29 mouse cellular contexts compared by ENCODE assay signal in the genomic region with DNA sequence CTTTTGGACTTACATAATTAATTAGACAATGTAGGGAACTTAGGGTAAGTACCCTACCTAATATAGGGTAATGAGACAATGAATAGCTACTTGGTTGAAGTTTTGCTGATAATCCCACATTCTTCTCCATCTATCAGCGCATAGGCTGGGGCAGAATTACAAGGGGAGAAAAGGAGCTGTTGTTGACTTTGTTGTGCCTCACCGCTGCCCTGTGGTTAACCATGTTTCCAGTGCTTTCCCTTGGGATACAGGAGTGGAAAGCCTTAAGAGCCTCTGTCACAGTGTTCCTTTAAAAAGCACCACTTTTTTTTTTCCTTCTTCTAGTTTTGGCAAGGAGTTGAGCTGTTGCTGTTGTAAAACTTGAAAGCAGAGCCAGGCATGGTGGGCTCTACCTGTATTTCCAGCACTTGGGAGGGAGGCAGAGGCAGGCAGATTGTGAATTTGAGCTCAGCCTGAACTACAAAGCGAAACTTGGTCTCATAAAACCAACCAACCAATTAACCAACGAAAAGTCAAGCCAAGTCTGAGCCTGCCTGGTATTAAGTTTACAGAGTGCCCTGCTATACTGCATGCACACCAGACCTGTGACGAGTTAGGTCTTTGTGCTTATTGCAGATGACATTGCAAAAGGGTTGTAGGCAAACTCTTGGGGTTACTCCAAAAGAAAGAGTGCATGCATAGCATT.
DNase-seq lines count a peak whose midpoint lies in the region; ATAC-seq and TF ChIP-seq lines count a peak whose summit lies in the region.
"Had no signal": no experiment of that assay in that cellular context is flagged by ENCODE, and none has a peak within 500 bp of the region (broad histone marks: within the 10 kb centered on the region; RNA-seq: fewer than 3 reads in every experiment).

No protein-coding gene starts in this region.

- H3K9me3 ChIP-seq in kidney, embryonic 16.5 days (ENCODE audit: low read length), result peaks cover 5% of the 10 kb centered on the region; the same call in 1 of the 2 replicates
- H3K9me3 ChIP-seq in limb, embryonic 14.5 days (ENCODE audit: control insufficient read depth, low read length), result 0 out of 2 replicates have a peak, but pooled peaks cover 6% of the 10 kb centered on the region
- H3K9me3 ChIP-seq: heart, embryonic 10.5 days; heart, embryonic 15.5 days; hindbrain, embryonic 12.5 days; intestine, embryonic 15.5 days; midbrain, embryonic 15.5 days; neural tube, embryonic 15.5 days had no signal

- no peak overlapping the region for H3K9ac ChIP-seq in kidney, embryonic 16.5 days (replicated peaks; ENCODE audit: low read length)
- no peak overlapping the region for H3K9ac ChIP-seq in limb, embryonic 14.5 days (ENCODE audit: low read depth, low read length, severe bottlenecking)
- H3K9ac ChIP-seq: heart, embryonic 15.5 days; hindbrain, embryonic 12.5 days; intestine, embryonic 15.5 days; midbrain, embryonic 15.5 days; neural tube, embryonic 15.5 days had no signal

- WGBS in kidney, embryonic 16.5 days, result 46% methylated on average over 5 of the region's 5 CpGs
- WGBS in limb, embryonic 14.5 days, result 29% methylated on average over 5 of the region's 5 CpGs

- H3K4me2 ChIP-seq in kidney, embryonic 16.5 days (replicated peaks; ENCODE audit: low read depth, low read length), result no peak overlapping the region
- H3K4me2 ChIP-seq in limb, embryonic 14.5 days (replicated peaks; ENCODE audit: low read depth, low read length, severe bottlenecking), result no peak overlapping the region
- H3K4me2 ChIP-seq: heart, embryonic 15.5 days; hindbrain, embryonic 12.5 days; intestine, embryonic 15.5 days; liver, embryonic 11.5 days; midbrain, embryonic 15.5 days; neural tube, embryonic 15.5 days had no signal

- no peaks in the 10 kb centered on the region for H3K27me3 ChIP-seq in kidney, embryonic 16.5 days (ENCODE audit: insufficient read depth, low read length)
- no peaks in the 10 kb centered on the region for H3K27me3 ChIP-seq in limb, embryonic 14.5 days (ENCODE audit: control insufficient read depth, insufficient read depth, low read length)
- H3K27me3 ChIP-seq: heart, embryonic 15.5 days; hindbrain, embryonic 12.5 days; intestine, embryonic 15.5 days; midbrain, embryonic 15.5 days; neural tube, embryonic 15.5 days had no signal

- TF ChIP-seq POLR2A in limb, embryonic 14.5 days (IDR thresholded peaks at IDR 0.05; ENCODE audit: borderline replicate concordance, extremely low read depth, insufficient read depth, insufficient read length), result no peak

- H3K27ac ChIP-seq in kidney, embryonic 16.5 days (ENCODE audit: low read length), result peak overlapping the region; percentile 0; the same call in 1 of the 2 replicates
- H3K27ac ChIP-seq in limb, embryonic 14.5 days (replicated peaks; ENCODE audit: low read depth, low read length), result no peak overlapping the region
- H3K27ac ChIP-seq: heart, embryonic 10.5 days; heart, embryonic 15.5 days; hindbrain, embryonic 12.5 days; hindbrain, postnatal 0 days; intestine, embryonic 15.5 days; midbrain, embryonic 15.5 days; neural tube, embryonic 15.5 days had no signal

- intact Hi-C loops in heart, postnatal 25 days (cut with DNase I), result no loop called here

- no peaks in the 10 kb centered on the region for H3K36me3 ChIP-seq in kidney, embryonic 16.5 days (ENCODE audit: insufficient read depth, low read length)
- H3K36me3 ChIP-seq in limb, embryonic 14.5 days (ENCODE audit: control insufficient read depth, insufficient read depth, low read length), result no peaks in the 10 kb centered on the region
- H3K36me3 ChIP-seq: heart, embryonic 10.5 days; heart, embryonic 15.5 days; hindbrain, embryonic 12.5 days; intestine, embryonic 15.5 days; midbrain, embryonic 15.5 days; neural tube, embryonic 15.5 days had no signal

- no peaks in the 10 kb centered on the region for H3K4me1 ChIP-seq in kidney, embryonic 16.5 days (ENCODE audit: insufficient read depth, low read length)
- H3K4me1 ChIP-seq in limb, embryonic 14.5 days (ENCODE audit: control insufficient read depth, insufficient read depth, low read length), result peaks cover 16% of the 10 kb centered on the region
- H3K4me1 ChIP-seq: heart, embryonic 10.5 days; heart, embryonic 15.5 days; hindbrain, embryonic 12.5 days; intestine, embryonic 15.5 days; midbrain, embryonic 15.5 days; neural tube, embryonic 15.5 days had no signal

- ATAC-seq in kidney, embryonic 16.5 days (ENCODE audit: low FRiP score, low TSS enrichment), result peak; percentile 81; the same call in 1 of the 2 replicates
- ATAC-seq in limb, embryonic 14.5 days (ENCODE audit: low FRiP score, low read depth), result peak; percentile 47
- ATAC-seq: activated CD4-positive, CD25-positive, alpha-beta regulatory T cell, adult 4 months; forebrain, embryonic 16.5 days; hindbrain, postnatal 0 days; intestine, embryonic 15.5 days; midbrain, embryonic 15.5 days had no signal

- H3K4me3 ChIP-seq in kidney, embryonic 16.5 days (ENCODE audit: low read length), result no peak overlapping the region
- H3K4me3 ChIP-seq in limb, embryonic 14.5 days (replicated peaks; ENCODE audit: low read length), result no peak overlapping the region
- H3K4me3 ChIP-seq: erythroblast, embryonic 14.5 days; heart, embryonic 10.5 days; heart, embryonic 15.5 days; hindbrain, embryonic 12.5 days; intestine, embryonic 15.5 days; midbrain, embryonic 15.5 days; neural tube, embryonic 15.5 days had no signal

- DNase-seq in heart, adult 11 months, result peak; percentile 58
- no peak for DNase-seq in heart, postnatal 25 days (ENCODE audit: low spot score)
- no peak for DNase-seq in kidney, postnatal 10 days
- DNase-seq in kidney, postnatal 36 days, result peak; percentile 2 to 3
- DNase-seq in limb, embryonic 14.5 days (ENCODE audit: low spot score), result peak; percentile 52
- DNase-seq in lung, adult 18-20 months, result no peak
- no peak for DNase-seq in liver
- DNase-seq: adrenal gland, adult 2 months; adrenal gland, postnatal 36 days; cerebellum, adult 18-20 months; cerebellum, postnatal 10 days; gastrocnemius, postnatal 10 days; heart, postnatal 36 days; layer of hippocampus, adult 9-11 months; retina, postnatal 1 day; right cerebral cortex, postnatal 14 days; thymus, postnatal 14 days had no signal

Comparison
In these comparisons a context has a peak if more than half of its experiments do, and no peak if none do; other contexts are left out.
1. DNase-seq: peak in heart, adult 11 months (single experiment), kidney, postnatal 36 days (2 of 2) and limb, embryonic 14.5 days (single experiment); none in heart, postnatal 25 days (single experiment), kidney, postnatal 10 days (single experiment), lung, adult 18-20 months (0 of 2) and liver (single experiment).